Mouse (Mus musculus) liver, postnatal 0 days (tissue): ENCODE measurements around the gene Kif7.

ENCODE experiments used
- CTCF ChIP-seq: sonication (generic); IDR thresholded peaks from 2 replicates; pipeline ENCODE4 v1.5.1; 2016; ENCODE audit warnings: antibody characterized with exemption, low read depth
- EP300 ChIP-seq: IDR thresholded peaks from 2 replicates; pipeline ENCODE4 v1.6.1; 2016; ENCODE audit warnings: antibody characterized with exemption, low read depth, mild to moderate bottlenecking

- TF ChIP-seq CTCF = no peak
- no peak for TF ChIP-seq EP300
Observed at GRCm38 (mm10) chr7:79715187-79715981, at the start of gene Kif7.
